Mouse (Mus musculus) effector memory CD4-positive, alpha-beta T cell, adult 5 months (primary cell): ENCODE results near the gene Catsperg2. TPM values are rescaled to one million over a fixed set of nuclear protein-coding genes. Genes with fewer than 3 reads are reported as not detected.

Source experiments
- polyA plus RNA-seq: library from polyadenylated mRNA; unstranded; fragments of 100-300 nt; shearing (Covaris generic); gene quantifications from one replicate; pipeline ENCODE4 v1.2.1, GENCODE M21; 2017

Gene Catsperg2
- not detected for polyA plus RNA-seq

GRCm38 (mm10) chr7:29726860-29727259, at the start of gene Catsperg2:
TSS of gene Catsperg2 (minus strand) at chr7:29727032.

GRCm38 (mm10) chr7:29768090-29768900, 41.5 kb upstream of the Catsperg2 start, which contains the start of gene Zfp84:
TSS of gene Zfp84 (plus strand) at chr7:29768552.

Other genes with a start within 250 kb of the Catsperg2 start
- 11.0 TPM for gene Sipa1l3, start 208.4 kb downstream of the Catsperg2 start, polyA plus RNA-seq
- 13.2 TPM for gene Zfp84, start 41.5 kb upstream of the Catsperg2 start, polyA plus RNA-seq
- not detected for gene Zfp30, start 57.0 kb upstream of the Catsperg2 start, polyA plus RNA-seq
- 6.7 TPM for gene Zfp790, start 89.1 kb upstream of the Catsperg2 start, polyA plus RNA-seq
- 2.5 TPM for gene Zfp940, start 126.6 kb upstream of the Catsperg2 start, polyA plus RNA-seq
- 8.2 TPM for gene Zfp420, start 132.9 kb upstream of the Catsperg2 start, polyA plus RNA-seq
- gene Zfp27, start 179.5 kb upstream of the Catsperg2 start, polyA plus RNA-seq = 2.1 TPM
- gene Zfp383, start 181.2 kb upstream of the Catsperg2 start, polyA plus RNA-seq = 0.51 TPM
- gene Zfp74, start 227.1 kb upstream of the Catsperg2 start, polyA plus RNA-seq = 4.2 TPM